Mouse (Mus musculus) embryonic facial prominence, embryonic 14.5 days (tissue): ENCODE measurements around the gene Fscn3. TPM values are rescaled to one million over a fixed set of nuclear protein-coding genes. Genes with fewer than 3 reads are reported as not detected.

Experiments
- ATAC-seq: fragments of 200-750 bp; cut with Nextera tagmentation; 2 replicates; pipeline ENCODE4 v1.8.0; 2017; ENCODE audit warnings: low read depth, moderate number of reproducible peaks, moderate TSS enrichment
- DNase-seq: peaks from one replicate; pipeline ENCODE4 v3.0.0-alpha.2; 2015; ENCODE audit warnings: low spot score
- H3K27ac ChIP-seq: fragments of 300-500 bp; sonication (generic); replicated peaks from 2 replicates; pipeline ENCODE4 v1.5.1; 2014; ENCODE audit warnings: low read depth, mild to moderate bottlenecking, low read length, moderate library complexity
- H3K27me3 ChIP-seq: fragments of 300-500 bp; sonication (generic); replicated peaks from 2 replicates; pipeline ENCODE4 v1.6.1; 2014; ENCODE audit warnings: low read length; ENCODE audit not compliant: control insufficient read depth, insufficient read depth
- H3K36me3 ChIP-seq: fragments of 300-500 bp; sonication (generic); 2 replicates; pipeline ENCODE4 v1.6.1; 2014; ENCODE audit warnings: low read length, mixed read lengths; ENCODE audit not compliant: control insufficient read depth, insufficient read depth
- H3K4me1 ChIP-seq: fragments of 300-500 bp; sonication (generic); 2 replicates; pipeline ENCODE4 v1.6.1; 2014; ENCODE audit warnings: antibody characterized with exemption, low read length; ENCODE audit not compliant: control insufficient read depth, insufficient read depth
- H3K4me2 ChIP-seq: fragments of 300-500 bp; sonication (generic); 2 replicates; pipeline ENCODE4 v1.6.1; 2014; ENCODE audit warnings: low read depth, mild to moderate bottlenecking, low read length, moderate library complexity, mixed read lengths
- H3K4me3 ChIP-seq: fragments of 300-500 bp; sonication (generic); 2 replicates; pipeline ENCODE4 v1.5.1; 2014; ENCODE audit warnings: low read depth, mild to moderate bottlenecking, low read length
- H3K9ac ChIP-seq: fragments of 300-500 bp; sonication (generic); 2 replicates; pipeline ENCODE4 v1.6.1; 2014; ENCODE audit warnings: low read depth, mild to moderate bottlenecking, low read length, moderate library complexity, mixed read lengths
- H3K9me3 ChIP-seq: fragments of 300-500 bp; sonication (generic); 2 replicates; pipeline ENCODE4 v1.6.1; 2016; ENCODE audit warnings: low read length; ENCODE audit not compliant: control insufficient read depth
- WGBS: fragments of 180-500 bp; shearing (Covaris S2); extraction: QIAGEN DNeasy Blood & Tissue Kit; methylation state at CpG from one replicate; pipeline ENCODE4 v1.1.7; 2014; 5-methylcytosine and 5-hydroxymethylcytosine counted together
- polyA plus RNA-seq: library from polyadenylated mRNA; unstranded; fragments of >200 nt; fragmentation: Nextera tagmentation; extraction: Ambion mirVana; gene quantifications from 2 replicates; pipeline ENCODE4 v1.2.1, GENCODE M21; 2014

Fscn3 gene
- polyA plus RNA-seq, 1 experiment from 2014 or later = not detected

- H3K27ac ChIP-seq = no peak overlapping the region
- 80% methylated on average over 9 of the region's 9 CpGs for WGBS
- ATAC-seq = no peak
Observed at GRCm38 (mm10) chr6:28471284-28472035, 43.9 kb downstream of the Fscn3 start.

GRCm38 (mm10) chr6:28474211-28474610 is 46.6 kb downstream of the Fscn3 start:
- Histone ChIP-seq H3K4me3 (no peak overlapping the region), H3K9ac (no peak overlapping the region), H3K9me3 (no peaks in the 10 kb centered on the region), H3K4me1 (0 out of 2 replicates have a peak, but pooled peaks cover 5% of the 10 kb centered on the region), H3K27ac (no peak overlapping the region), H3K36me3 (no peaks in the 10 kb centered on the region), H3K27me3 (no peaks in the 10 kb centered on the region), H3K4me2 (no peak overlapping the region)
- WGBS = 84% methylated on average over 4 of the region's 4 CpGs
- no peak for ATAC-seq
- no peak for DNase-seq

More at GRCm38 (mm10) chr6:28471284-28472035, 43.9 kb downstream of the Fscn3 start:
- DNase-seq = no peak
- Histone ChIP-seq H3K27me3 (no peaks in the 10 kb centered on the region), H3K36me3 (no peaks in the 10 kb centered on the region), H3K4me3 (no peak overlapping the region), H3K4me2 (no peak overlapping the region), H3K4me1 (no peaks in the 10 kb centered on the region), H3K9ac (no peak overlapping the region), H3K9me3 (no peaks in the 10 kb centered on the region)

GRCm38 (mm10) chr6:28474839-28475238 is 47.2 kb downstream of the Fscn3 start, which contains the start of gene Snd1:
TSS of gene Snd1 (plus strand) at chr6:28475139.
- no peaks in the 10 kb centered on the region for H3K9me3 ChIP-seq
- DNase-seq = no peak
- no peak for ATAC-seq
- H3K36me3 ChIP-seq = no peaks in the 10 kb centered on the region
- no peaks in the 10 kb centered on the region for H3K27me3 ChIP-seq
- no peak within 1 kb of the TSS for H3K27ac ChIP-seq
- H3K4me2 ChIP-seq = no peak within 1 kb of the TSS
- H3K4me3 ChIP-seq = no peak within 1 kb of the TSS
- 79% methylated on average over 5 of the region's 5 CpGs for WGBS
- H3K4me1 ChIP-seq = 0 out of 2 replicates have a peak, but pooled peaks cover 5% of the 10 kb centered on the region
- no peak within 1 kb of the TSS for H3K9ac ChIP-seq

- under 1% methylated on average over 40 of the region's 68 CpGs for WGBS
- peak overlapping the region; percentile 94 for H3K4me3 ChIP-seq
- peaks cover 22% of the 10 kb centered on the region for H3K4me1 ChIP-seq
- H3K27me3 ChIP-seq = no peaks in the 10 kb centered on the region
- DNase-seq (peak; percentile 100), ATAC-seq (peak; percentile 99)
- peak overlapping the region; percentile 72 for H3K4me2 ChIP-seq
- no peaks in the 10 kb centered on the region for H3K9me3 ChIP-seq
- H3K36me3 ChIP-seq = peaks cover 10% of the 10 kb centered on the region; the same call in 1 of the 2 replicates
- peak overlapping the region; percentile 77 for H3K27ac ChIP-seq
- peak overlapping the region; percentile 83 for H3K9ac ChIP-seq
Observed at GRCm38 (mm10) chr6:28479865-28480751, 52.5 kb downstream of the Fscn3 start.

- ATAC-seq (no peak), DNase-seq (peak; percentile 31)
- H3K9me3 ChIP-seq = no peaks in the 10 kb centered on the region
- H3K4me2 ChIP-seq = peak overlapping the region; percentile 72
- peak overlapping the region; percentile 83 for H3K9ac ChIP-seq
- peaks cover 22% of the 10 kb centered on the region for H3K4me1 ChIP-seq
- 5% methylated on average over 21 of the region's 21 CpGs for WGBS
- H3K36me3 ChIP-seq = peaks cover 15% of the 10 kb centered on the region; the same call in 1 of the 2 replicates
- H3K4me3 ChIP-seq = peak overlapping the region; percentile 94
- peak overlapping the region; percentile 77 for H3K27ac ChIP-seq
- no peaks in the 10 kb centered on the region for H3K27me3 ChIP-seq
Observed at GRCm38 (mm10) chr6:28480752-28481492, 53.3 kb downstream of the Fscn3 start.

GRCm38 (mm10) chr6:28482711-28483315 is 55.2 kb downstream of the Fscn3 start:
- H3K4me1 ChIP-seq = peaks cover 22% of the 10 kb centered on the region
- no peak overlapping the region for H3K9ac ChIP-seq
- no peaks in the 10 kb centered on the region for H3K27me3 ChIP-seq
- no peak overlapping the region for H3K4me3 ChIP-seq
- DNase-seq = peak; percentile 34
- peak overlapping the region; percentile 72; the same call in 1 of the 2 replicates for H3K4me2 ChIP-seq
- H3K27ac ChIP-seq = no peak overlapping the region
- no peaks in the 10 kb centered on the region for H3K9me3 ChIP-seq
- H3K36me3 ChIP-seq = peaks cover 15% of the 10 kb centered on the region; the same call in 1 of the 2 replicates
- WGBS = 56% methylated on average over 4 of the region's 4 CpGs
- ATAC-seq = no peak

GRCm38 (mm10) chr6:28486008-28486407 is 58.4 kb downstream of the Fscn3 start:
- Histone ChIP-seq H3K27ac (no peak overlapping the region), H3K4me2 (no peak overlapping the region), H3K4me1 (peaks cover 17% of the 10 kb centered on the region), H3K36me3 (peaks cover 28% of the 10 kb centered on the region; the same call in 1 of the 2 replicates), H3K9ac (no peak overlapping the region), H3K4me3 (no peak overlapping the region), H3K9me3 (no peaks in the 10 kb centered on the region), H3K27me3 (no peaks in the 10 kb centered on the region)
- ATAC-seq (no peak), DNase-seq (no peak)
- 88% methylated on average over 2 of the region's 2 CpGs for WGBS

- no peak overlapping the region for H3K4me3 ChIP-seq
- H3K27ac ChIP-seq = no peak overlapping the region
- WGBS = 41% methylated on average over 2 of the region's 2 CpGs
Observed at GRCm38 (mm10) chr6:28486471-28486870, 58.9 kb downstream of the Fscn3 start.

More at GRCm38 (mm10) chr6:28486471-28486870, 58.9 kb downstream of the Fscn3 start:
- ATAC-seq (no peak), DNase-seq (no peak)
- Histone ChIP-seq H3K36me3 (peaks cover 28% of the 10 kb centered on the region; the same call in 1 of the 2 replicates), H3K4me1 (peaks cover 16% of the 10 kb centered on the region), H3K9me3 (no peaks in the 10 kb centered on the region), H3K9ac (no peak overlapping the region), H3K4me2 (no peak overlapping the region), H3K27me3 (no peaks in the 10 kb centered on the region)
